8 mouse cellular contexts compared by ENCODE assay signal in the genomic region with DNA sequence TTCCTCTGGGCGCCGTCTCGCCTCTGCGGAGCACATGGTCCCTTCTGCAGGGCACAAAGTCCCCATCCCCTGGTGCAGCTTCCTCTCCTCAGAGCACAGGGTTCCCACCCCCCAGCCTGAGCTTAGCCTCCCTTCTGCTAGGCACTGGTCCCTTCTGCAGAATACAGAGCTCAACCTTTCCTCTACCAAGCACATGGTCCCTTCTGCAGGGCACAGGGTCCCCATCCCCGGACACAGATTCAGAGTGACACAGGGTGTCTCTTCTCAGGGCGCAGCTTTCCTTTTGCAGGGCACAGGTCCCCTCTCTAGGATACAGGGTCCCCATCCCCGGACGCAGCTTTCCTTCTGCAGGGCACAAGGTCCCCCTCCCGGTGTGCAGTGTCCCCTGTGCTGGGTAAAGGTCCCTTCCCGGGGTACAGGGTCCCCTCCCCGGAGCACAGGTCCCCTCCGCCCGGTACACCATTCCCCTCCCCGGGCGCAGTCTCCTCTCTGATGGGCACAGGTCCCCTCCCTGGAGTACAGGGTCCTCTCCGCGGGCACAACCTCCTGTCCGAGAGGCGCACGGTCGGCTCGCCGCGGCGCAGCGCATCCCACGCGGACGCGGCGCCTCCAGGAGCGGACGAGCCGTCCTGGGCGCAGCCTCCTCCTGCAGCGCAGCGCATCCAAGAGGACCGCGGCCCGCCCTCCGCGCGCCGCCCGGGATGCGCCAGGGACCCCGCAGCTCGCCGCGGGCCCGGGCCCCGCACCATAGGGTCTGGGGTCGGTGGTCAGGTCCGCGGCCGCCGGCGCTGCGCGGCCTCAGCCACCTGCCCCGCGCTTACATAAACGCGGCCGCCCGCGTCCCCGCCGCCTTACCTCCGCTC. TPM values are rescaled to one million over a fixed set of nuclear protein-coding genes. Genes with fewer than 3 reads are reported as not detected.
DNase-seq lines count a peak whose midpoint lies in the region; ATAC-seq lines count a peak whose summit lies in the region.

No protein-coding gene starts in this region.

- DNase-seq in layer of hippocampus, postnatal 25 days (ENCODE audit: extremely low spot score in 1 of 2, low spot score in 1 of 2): peak; percentile 16 to 46
- no peak for DNase-seq in layer of hippocampus, postnatal 14 days (ENCODE audit: low spot score in 2 of 2)
- DNase-seq in T-cell, adult 2 months (ENCODE audit: low spot score): peak; percentile 13
- DNase-seq in embryo, embryonic 11.5 days (ENCODE audit: low read depth, low spot score): peak; percentile 23
- DNase-seq in left cerebral cortex, postnatal 14 days (ENCODE audit: low spot score in 2 of 2): no peak

- WGBS in heart, embryonic 16.5 days: under 1% methylated on average over 68 of the region's 70 CpGs
- WGBS in liver, embryonic 12.5 days (ENCODE audit: insufficient replicate concordance): 2% methylated on average over 61 of the region's 70 CpGs
- under 1% methylated on average over 52 of the region's 70 CpGs for WGBS in neural tube, embryonic 13.5 days

- intact Hi-C loops in left cerebral cortex, postnatal 14 days (cut with DNase I): loop anchor here (5.0 kb wide), 2 partner anchors 50 to 80 kb away; no protein-coding TSS in a partner anchor

- peak overlapping the region; percentile 79 for H3K4me2 ChIP-seq in heart, embryonic 16.5 days (ENCODE audit: low read depth, low read length)
- H3K4me2 ChIP-seq in liver, embryonic 12.5 days: peak overlapping the region; percentile 95
- H3K4me2 ChIP-seq in neural tube, embryonic 13.5 days: peak overlapping the region; percentile 98

- H3K36me3 ChIP-seq in heart, embryonic 16.5 days (ENCODE audit: control insufficient read depth, insufficient read depth): no peaks in the 10 kb centered on the region
- no peaks in the 10 kb centered on the region for H3K36me3 ChIP-seq in liver, embryonic 12.5 days
- no peaks in the 10 kb centered on the region for H3K36me3 ChIP-seq in neural tube, embryonic 13.5 days

- H3K4me3 ChIP-seq in heart, embryonic 16.5 days (ENCODE audit: low read length): peak overlapping the region; percentile 90
- H3K4me3 ChIP-seq in liver, embryonic 12.5 days: peak overlapping the region; percentile 67
- H3K4me3 ChIP-seq in neural tube, embryonic 13.5 days: peak overlapping the region; percentile 82

- H3K9me3 ChIP-seq in heart, embryonic 16.5 days (replicated peaks; ENCODE audit: control insufficient read depth, low read length): 0 out of 2 replicates have a peak, but pooled peaks cover 2% of the 10 kb centered on the region
- no peaks in the 10 kb centered on the region for H3K9me3 ChIP-seq in liver, embryonic 12.5 days (replicated peaks)
- no peaks in the 10 kb centered on the region for H3K9me3 ChIP-seq in neural tube, embryonic 13.5 days

- ATAC-seq in heart, embryonic 16.5 days (replicated peaks; ENCODE audit: extremely low read depth, insufficient read depth, low FRiP score): peak; percentile 68
- peak; percentile 43 for ATAC-seq in liver, embryonic 12.5 days
- peak; percentile 82 for ATAC-seq in neural tube, embryonic 13.5 days (ENCODE audit: low read depth)

- peaks cover 18% of the 10 kb centered on the region for H3K4me1 ChIP-seq in heart, embryonic 16.5 days (ENCODE audit: control insufficient read depth, insufficient read depth, low read length)
- peaks cover 23% of the 10 kb centered on the region for H3K4me1 ChIP-seq in liver, embryonic 12.5 days
- peaks cover 24% of the 10 kb centered on the region for H3K4me1 ChIP-seq in neural tube, embryonic 13.5 days (replicated peaks)

- H3K27me3 ChIP-seq in heart, embryonic 16.5 days (ENCODE audit: control insufficient read depth, insufficient read depth, low read length): peaks cover 3% of the 10 kb centered on the region; the same call in 1 of the 2 replicates
- peaks cover 52% of the 10 kb centered on the region for H3K27me3 ChIP-seq in liver, embryonic 12.5 days (replicated peaks)
- peaks cover 19% of the 10 kb centered on the region for H3K27me3 ChIP-seq in neural tube, embryonic 13.5 days

- peak overlapping the region; percentile 73 for H3K9ac ChIP-seq in heart, embryonic 16.5 days (ENCODE audit: low read length)
- peak overlapping the region; percentile 70 for H3K9ac ChIP-seq in liver, embryonic 12.5 days
- peak overlapping the region; percentile 88 for H3K9ac ChIP-seq in neural tube, embryonic 13.5 days

- peak overlapping the region; percentile 60 for H3K27ac ChIP-seq in heart, embryonic 16.5 days (ENCODE audit: low read length)
- H3K27ac ChIP-seq in liver, embryonic 12.5 days: no peak overlapping the region
- H3K27ac ChIP-seq in neural tube, embryonic 13.5 days (replicated peaks): peak overlapping the region; percentile 85

RNA-seq across cellular contexts. Expression of a gene that starts 0.6 kb away (rescaled TPM):
- 100 to 1,000 TPM; 103 to 104 TPM for total RNA-seq in layer of hippocampus, postnatal 25 days (2021)
- total RNA-seq in layer of hippocampus, postnatal 14 days (2021): 100 to 1,000 TPM in 1 of 2 experiments, 10 to 100 TPM in 1; 94.7 to 110 TPM
- polyA plus RNA-seq in heart, embryonic 16.5 days (2015; fragmentation: Nextera tagmentation; extraction: Ambion mirVana): 11.7 and 15.3 TPM in 2 replicates
- polyA plus RNA-seq in liver, embryonic 12.5 days (2016; fragmentation: Nextera tagmentation; extraction: Ambion mirVana): 2.9 and 3.2 TPM in 2 replicates
- 10.7 and 12.1 TPM in 2 replicates for polyA plus RNA-seq in neural tube, embryonic 13.5 days (2015; fragmentation: Nextera tagmentation; extraction: Ambion mirVana)
- 100 to 1,000 TPM; 118 to 121 TPM for total RNA-seq in left cerebral cortex, postnatal 14 days (2021)

Comparison
In these comparisons a context has a peak if more than half of its experiments do, and no peak if none do; other contexts are left out.
1. DNase-seq: peak in layer of hippocampus, postnatal 25 days (2 of 2), T-cell, adult 2 months (single experiment) and embryo, embryonic 11.5 days (single experiment); none in layer of hippocampus, postnatal 14 days (0 of 2) and left cerebral cortex, postnatal 14 days (0 of 2).
2. Peak in every context shown above with its lines, with median percentiles within 50 percentile points of each other: ATAC-seq, H3K4me2 ChIP-seq, H3K4me3 ChIP-seq and H3K9ac ChIP-seq.